Mouse (Mus musculus): ENCODE results near the gene Klhdc8b.
A peak's percentile ranks its signal among the peaks of the same experiment; 100 is the strongest.

Klhdc8b gene

GRCm38 (mm10) chr9:108461181-108461631 lies at the start of gene Klhdc8b:
Klhdc8b (minus strand) TSS chr9:108461581.
- DNase-seq (ENCODE audit: low spot score), result peak; percentile 13

DNA sequence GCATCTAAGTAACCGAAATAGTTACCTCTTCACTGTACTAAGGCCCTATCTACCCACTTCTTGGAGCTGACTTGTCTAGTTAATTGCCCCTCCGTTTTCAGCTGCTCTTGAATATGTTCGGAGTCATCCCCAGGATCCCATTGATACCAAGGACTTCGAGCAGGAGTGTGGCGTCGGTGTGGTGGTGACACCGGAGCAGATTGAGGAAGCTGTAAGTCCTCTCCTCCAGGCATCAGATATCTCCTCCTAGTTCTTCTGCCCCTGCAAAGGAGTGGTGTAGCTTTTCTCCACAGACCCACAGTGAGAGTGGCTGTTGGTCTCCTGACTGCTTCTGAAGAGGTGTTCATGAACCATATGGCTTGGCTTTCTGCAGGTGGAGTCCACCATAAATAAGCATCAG lies 47.4 kb upstream of the Klhdc8b start:
- no peak for DNase-seq (ENCODE audit: low spot score)

GRCm38 (mm10) chr9:108507619-108508434 lies 46.4 kb upstream of the Klhdc8b start, which contains the start of gene Qars:
Qars (plus strand) TSS chr9:108507706.
- DNase-seq (ENCODE audit: low spot score), result peak; percentile 98

DNA sequence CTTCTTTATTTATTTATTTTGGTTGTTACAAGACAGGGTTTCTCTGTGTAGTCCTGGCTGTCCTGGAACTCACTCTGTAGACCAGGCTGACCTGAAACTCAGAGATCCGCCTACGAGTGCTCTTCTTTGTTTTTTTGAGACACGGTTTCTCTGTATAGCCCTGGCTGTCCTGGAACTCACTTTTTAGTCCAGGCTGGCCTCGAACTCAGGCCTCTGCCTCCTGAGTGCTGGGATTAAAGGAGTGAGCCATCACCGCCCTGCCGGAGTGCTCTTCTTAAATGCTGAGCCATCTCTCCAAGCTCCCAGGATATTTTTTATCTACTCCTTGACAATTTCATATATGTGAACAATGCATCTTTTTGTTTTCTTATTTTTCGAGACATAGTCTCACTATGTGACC lies 45.5 kb upstream of the Klhdc8b start:
- DNase-seq (ENCODE audit: low spot score), result no peak

- no peak for DNase-seq (ENCODE audit: low spot score)
Measured at GRCm38 (mm10) chr9:108499943-108500342, 38.6 kb upstream of the Klhdc8b start.

GRCm38 (mm10) chr9:108499231-108499630 lies 37.9 kb upstream of the Klhdc8b start:
- DNase-seq (ENCODE audit: low spot score), result no peak

DNA sequence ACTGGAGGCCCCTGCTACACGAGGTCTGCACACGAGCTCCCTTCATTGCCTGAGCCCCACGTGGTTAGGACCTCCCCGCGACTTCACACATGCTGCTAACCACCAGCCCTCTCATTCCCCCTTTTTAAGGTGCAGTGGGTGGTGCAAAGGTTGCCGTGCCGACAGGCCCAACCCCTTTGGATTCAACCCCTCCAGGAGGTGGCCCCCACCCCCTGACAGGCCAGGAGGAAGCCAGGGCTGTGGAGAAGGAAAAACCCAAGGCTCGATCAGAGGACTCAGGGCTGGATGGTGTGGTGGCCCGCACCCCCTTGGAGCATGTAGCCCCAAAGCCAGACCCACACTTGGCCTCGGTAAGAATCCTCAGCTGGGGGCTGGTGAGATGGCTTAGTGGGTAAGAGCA lies 33.5 kb upstream of the Klhdc8b start:
- no peak for DNase-seq (ENCODE audit: low spot score)

GRCm38 (mm10) chr9:108494146-108494825 lies 32.9 kb upstream of the Klhdc8b start:
- no peak for DNase-seq (ENCODE audit: low spot score)

DNA sequence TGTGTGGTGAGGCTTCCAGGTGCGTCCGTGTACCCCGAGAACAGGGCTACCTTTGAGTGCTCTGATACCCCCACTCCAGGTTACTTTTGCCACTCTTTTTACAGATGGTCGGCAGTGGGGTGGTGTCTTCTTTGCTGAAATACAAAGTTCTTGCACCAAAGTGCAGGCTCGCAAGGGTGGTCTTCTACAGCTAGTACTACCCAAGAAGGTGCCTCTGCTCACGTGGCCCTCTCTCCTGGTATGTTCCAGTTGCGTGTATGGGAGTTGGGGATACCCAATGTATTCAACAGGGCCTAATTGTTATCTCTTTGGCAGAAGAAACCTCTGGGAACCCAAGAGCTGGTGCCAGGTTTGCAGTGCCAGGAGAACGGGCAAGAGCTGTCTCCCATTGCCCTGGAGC lies 31.9 kb upstream of the Klhdc8b start:
- DNase-seq (ENCODE audit: low spot score), result no peak

DNA sequence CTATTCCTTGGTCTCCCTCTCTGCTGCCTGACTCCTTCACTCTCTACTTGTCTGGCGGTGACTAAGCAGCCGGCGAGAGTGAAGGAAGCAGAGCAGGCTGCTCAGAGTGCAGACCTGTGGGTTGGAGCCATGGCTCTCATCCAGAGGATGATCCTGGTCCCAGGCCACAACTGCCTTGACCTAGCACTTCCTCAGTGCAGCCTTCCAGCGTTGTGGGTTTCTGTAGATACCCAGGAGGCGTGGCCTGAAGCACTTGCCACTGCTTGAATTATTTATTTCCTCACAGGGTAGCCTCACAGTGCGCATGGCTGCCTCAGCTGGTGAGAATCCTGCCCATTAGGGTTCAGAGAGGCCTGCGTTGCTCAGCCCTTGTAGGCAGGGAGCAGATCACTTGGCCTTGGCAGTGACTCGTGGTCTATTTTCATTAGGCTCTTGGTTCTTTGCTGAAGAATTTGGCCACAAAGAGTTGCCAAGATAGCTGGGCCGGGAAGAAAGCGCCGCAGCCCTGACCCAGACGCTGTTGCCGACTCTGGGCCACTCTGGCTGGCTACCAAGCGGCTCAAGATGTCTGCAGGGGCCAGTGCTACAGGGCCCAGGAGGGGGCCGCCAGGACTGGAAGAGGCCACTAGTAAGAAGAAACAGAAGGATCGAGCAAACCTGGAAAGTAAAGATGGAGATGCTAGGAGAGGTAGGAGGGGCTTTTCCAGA lies 30.8 kb upstream of the Klhdc8b start:
- peak; percentile 79 for DNase-seq (ENCODE audit: low spot score)

DNA sequence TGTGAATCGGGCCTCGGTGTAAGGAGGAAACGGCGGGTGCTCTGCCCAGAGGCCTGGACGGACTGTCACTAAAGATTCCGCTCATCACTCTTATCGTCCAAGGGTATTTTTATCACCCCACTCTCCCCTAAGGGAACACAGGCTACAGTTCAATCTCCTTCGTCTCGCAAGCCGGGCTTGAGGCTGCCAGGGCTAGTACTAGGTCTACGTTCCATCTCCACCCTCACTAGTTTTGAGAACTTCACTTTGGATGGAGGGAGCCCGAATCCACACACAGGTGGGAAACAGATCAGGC lies 29.9 kb upstream of the Klhdc8b start:
- no peak for DNase-seq (ENCODE audit: low spot score)

DNA sequence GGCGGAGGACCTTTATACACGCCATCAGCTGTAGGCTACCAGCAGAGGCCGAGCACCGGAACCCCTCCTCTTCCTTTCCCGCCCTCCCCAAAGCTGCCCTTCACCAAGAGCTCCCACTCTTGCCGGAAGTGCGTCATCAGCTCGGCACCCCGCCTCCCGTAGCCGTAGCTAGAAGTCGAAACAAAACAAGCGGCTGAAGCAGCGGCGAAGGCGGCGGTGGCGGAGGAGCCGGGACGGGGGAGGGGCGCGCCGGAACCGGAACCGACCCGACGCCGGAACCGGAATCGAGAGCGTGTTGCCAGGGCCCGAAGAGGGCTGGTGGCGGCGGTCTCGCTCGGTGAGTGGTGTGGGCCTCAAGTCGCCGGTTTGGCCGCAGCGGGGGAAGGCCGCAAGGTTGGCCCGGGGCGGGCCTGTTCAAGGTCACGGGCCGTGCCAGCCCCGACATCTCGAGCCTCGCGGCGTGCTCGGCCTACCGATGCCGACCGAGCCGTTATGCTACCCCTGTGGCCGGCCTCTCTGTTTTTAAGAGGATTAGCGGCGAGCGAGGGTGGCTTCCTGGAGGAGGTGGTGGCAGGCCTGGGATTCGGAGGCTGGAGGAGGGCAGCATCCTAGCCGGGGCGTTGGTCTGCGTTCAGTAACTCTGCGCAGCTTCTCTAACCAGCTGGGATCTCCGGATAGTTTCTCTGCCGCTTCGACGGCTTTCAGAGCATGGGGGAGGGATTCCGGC lies 29.3 kb upstream of the Klhdc8b start, which contains the start of gene Usp19:
Gene Usp19 (plus strand): TSS at position 44 of the 727 bp plus-strand sequence.
- peak; percentile 97 for DNase-seq (ENCODE audit: low spot score)

GRCm38 (mm10) chr9:108489702-108490558 lies 28.5 kb upstream of the Klhdc8b start:
- DNase-seq (ENCODE audit: low spot score), result no peak

DNA sequence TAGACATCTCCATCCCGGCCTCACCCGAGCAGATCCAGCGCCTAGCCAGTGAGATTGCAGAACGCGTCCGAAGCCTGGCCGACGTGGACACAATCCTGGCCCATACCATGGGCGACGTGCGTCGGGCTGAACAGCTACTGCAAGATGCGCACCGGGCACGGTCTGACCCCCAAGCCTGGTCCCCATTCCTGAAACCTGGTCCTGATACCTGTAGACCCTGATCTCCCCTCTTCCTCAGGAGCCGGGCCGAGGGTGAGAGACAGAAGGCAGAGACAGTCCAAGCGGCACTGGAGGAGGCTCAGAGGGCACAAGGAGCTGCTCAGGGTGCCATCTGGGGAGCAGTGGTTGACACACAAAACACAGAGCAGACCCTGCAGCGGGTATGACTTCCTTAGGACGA lies 27.8 kb upstream of the Klhdc8b start:
- DNase-seq (ENCODE audit: low spot score), result no peak

DNA sequence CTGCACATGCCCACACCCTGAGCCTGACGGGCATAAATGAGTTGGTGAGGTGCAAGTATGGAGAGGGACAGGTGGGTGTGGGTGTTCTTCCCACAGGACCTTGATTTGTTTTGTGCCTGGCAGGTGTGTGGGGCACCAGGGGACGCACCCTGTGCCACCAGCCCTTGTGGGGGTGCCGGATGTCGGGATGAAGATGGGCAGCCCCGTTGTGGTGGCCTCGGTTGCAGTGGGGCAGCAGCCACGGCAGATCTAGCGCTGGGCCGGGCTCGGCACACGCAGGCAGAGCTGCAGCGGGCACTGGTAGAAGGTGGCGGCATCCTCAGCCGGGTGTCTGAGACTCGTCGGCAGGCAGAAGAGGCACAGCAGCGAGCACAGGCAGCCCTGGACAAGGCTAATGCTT lies 27.0 kb upstream of the Klhdc8b start:
- no peak for DNase-seq (ENCODE audit: low spot score)

DNA sequence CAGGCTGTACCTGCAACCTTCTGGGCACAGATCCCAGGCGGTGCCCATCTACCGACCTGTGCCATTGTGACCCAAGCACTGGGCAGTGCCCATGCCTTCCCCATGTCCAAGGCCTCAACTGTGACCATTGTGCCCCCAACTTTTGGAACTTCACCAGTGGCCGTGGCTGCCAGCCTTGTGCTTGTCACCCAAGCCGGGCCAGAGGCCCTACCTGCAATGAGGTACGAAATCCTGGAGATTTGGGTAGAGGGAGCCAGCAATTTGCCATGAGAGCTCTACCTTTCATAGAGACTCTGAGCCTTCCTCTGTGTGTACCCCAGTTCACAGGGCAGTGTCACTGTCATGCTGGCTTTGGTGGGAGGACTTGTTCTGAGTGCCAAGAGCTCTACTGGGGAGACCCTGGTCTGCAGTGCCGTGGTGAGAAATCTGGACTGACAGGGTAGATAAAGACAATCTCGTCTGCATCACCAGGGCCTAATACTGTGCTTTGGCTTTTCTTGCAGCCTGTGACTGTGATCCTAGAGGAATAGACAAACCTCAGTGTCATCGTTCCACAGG lies 25.7 kb upstream of the Klhdc8b start:
- no peak for DNase-seq (ENCODE audit: low spot score)

GRCm38 (mm10) chr9:108485301-108485875 lies 24.0 kb upstream of the Klhdc8b start:
- no peak for DNase-seq (ENCODE audit: low spot score)

GRCm38 (mm10) chr9:108484021-108484420 lies 22.6 kb upstream of the Klhdc8b start:
- DNase-seq (ENCODE audit: low spot score), result no peak

DNA sequence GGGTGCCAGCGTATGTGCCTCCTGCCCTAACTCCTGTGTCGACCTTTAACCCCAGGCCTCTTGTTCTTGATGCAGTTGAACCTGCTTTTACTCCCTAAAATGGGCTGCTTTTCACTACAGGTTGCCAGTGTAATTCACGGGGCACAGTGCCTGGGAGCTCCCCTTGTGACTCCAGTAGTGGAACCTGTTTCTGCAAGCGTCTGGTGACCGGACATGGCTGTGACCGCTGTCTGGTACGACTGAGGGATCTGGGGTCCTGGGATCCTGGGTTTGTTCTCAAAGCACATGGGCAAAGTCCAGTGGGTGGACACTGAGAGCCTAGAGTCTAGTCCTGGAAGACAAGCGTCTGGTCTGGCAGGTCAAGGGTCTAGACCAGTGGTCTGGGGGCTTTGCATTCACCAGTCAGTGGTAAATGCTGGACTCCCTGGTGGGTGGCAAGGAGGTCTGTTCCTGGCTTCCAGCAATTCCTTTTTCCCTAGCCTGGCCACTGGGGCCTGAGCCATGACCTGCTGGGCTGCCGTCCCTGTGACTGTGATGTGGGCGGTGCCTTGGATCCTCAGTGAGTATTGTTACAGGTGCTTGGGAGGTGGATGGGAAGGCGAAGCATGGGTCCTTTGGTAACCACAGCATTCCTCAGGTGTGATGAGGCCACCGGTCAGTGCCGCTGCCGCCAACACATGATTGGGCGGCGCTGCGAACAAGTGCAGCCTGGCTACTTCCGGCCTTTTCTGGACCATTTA lies 21.8 kb upstream of the Klhdc8b start:
- no peak for DNase-seq (ENCODE audit: low spot score)
